Mouse (Mus musculus): ENCODE measurements around the gene Rad23a.

The Rad23a gene

GRCm38 (mm10) chr8:84786801-84787467 is 53.5 kb downstream of the Rad23a start:
- peak; percentile 36 to 39 for DNase-seq

DNA sequence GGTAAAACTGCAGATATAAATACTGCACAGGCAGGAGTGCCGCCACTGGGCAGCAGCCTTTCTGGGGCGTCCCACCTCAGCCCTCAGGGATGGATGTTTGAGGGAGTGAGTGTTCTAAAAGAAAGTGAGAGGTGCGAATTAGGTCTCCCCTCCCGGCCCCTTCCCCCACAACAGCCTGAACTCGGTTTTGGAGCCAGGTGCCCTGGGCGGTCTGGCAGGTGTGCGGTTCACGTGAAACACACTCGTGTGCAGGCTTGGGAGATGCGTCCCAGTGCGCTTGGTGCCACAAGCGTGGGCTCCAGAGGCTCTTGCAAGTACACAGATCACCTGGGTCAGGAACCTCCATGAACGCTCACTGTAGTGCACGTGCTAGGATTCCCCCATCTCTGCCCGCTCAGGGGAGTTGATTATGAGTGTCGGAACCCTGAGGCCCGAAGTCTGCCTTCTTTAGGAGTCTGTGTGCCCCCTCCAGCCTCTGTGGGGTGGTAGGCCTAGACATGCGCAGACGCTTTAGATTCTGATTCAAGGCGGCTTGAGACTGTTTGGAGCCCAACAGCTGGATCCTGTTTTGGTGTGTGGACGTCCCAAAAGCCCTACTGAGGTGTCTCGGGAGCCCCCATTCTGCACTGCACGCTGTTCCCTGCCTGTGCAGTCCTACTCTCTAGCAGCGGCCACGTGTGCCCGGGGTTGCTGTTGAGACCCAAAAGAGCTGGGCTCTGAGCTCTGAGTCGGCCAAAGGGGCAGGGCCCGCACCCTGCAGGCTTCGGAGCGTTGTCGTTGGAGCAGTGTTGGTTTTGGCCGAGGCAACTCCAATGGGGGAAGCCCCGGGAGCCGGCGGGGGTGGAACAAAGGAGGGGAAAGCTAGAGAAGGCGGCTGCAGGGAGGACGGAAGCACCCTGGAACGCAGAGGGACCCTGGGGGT is 54.4 kb downstream of the Rad23a start:
- DNase-seq = peak; percentile 62 to 65

DNA sequence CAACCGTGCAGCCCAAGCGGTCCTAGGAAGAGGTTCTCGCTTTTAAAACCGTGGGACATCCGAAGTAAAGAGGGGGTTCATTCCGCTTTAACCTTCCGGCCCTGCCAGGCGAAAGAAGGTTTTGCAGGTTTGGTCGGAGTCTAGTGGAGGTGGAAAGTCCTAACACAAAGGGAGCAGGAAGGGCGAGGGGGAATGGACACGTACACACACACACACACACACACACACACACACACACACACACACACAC is 55.0 kb downstream of the Rad23a start:
- no peak for DNase-seq

DNA sequence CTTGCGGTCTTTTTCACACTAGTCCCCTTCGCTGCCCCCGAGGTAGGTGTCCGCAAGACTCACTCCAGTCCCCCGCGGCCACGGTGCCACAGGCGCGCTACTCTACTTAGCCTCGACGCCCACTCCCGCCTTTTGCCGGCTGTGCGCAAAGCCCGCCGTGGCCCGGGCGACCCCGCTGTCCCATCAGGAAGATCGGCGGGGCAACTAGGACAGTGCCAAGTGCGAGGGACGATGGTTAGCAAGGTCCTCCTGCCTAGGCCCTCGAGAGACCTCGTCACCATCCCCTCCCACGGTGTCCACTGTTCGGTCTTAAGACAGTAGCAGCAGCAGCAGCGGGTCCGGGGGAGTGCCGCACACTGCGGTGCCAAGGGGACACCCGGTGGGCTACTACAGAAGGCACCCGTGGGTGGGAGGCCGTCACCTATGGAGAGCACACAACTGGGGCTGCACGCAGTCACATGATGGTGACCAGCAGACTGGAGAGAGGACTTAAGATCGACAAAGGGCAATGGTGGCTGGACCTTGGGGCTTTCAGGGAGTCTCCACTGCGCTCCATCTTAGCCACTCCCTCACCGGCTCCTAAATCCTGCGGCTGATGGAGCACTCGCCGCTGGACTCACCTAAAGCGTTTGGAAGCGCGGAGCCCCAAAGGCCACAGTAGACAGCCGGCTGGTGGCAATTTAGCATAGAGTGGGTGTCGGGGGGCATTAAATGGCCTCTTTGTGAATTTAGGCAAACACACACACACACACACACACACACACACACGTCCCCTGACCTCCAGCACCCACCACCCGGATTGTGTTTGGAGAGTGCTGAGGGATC is 55.6 kb downstream of the Rad23a start:
- peak; percentile 64 to 75 for DNase-seq

Data from cerebellum, postnatal 25 days (tissue).